Mouse (Mus musculus): ENCODE measurements at regions not wholly inside any gene's neighbourhood (a gene's known extent, or its start where the extent isn't known, plus 50 kb on each side); places are given as distances from the start of the nearest gene placed in this dataset.
A peak's percentile ranks its signal among the peaks of the same experiment; 100 is the strongest.

DNA sequence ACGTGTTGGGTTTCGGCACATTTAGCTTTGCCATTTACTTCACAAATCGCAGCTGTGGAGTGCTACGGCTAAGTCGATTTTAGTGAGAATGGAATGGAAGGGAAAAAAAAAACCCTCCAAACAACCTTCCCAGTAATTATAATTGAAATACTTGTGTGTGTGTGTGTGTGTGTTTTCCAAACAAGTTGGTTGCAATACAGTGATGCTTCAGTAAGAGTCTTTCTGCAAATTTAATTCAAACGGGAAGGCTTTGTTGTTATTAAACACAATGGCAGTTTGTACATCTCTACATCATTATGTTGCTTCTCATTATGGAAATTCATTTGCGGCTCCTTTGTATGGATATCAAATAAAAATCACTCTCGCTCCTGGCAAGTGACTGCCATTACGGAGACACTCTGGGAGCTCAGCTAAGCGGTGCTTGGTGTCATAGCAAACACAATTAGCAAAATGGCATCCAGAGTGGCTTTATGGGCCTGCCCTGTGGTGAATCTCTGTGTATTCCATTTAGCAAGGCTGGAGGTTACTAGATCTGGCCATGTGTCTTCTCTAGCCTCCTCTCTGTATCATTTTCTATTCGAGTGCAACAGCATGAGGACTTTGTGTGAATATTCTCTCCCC lies 165.4 kb upstream of the Kif2a start:
- DNase-seq (ENCODE audit: low spot score in 2 of 2), result no peak

DNA sequence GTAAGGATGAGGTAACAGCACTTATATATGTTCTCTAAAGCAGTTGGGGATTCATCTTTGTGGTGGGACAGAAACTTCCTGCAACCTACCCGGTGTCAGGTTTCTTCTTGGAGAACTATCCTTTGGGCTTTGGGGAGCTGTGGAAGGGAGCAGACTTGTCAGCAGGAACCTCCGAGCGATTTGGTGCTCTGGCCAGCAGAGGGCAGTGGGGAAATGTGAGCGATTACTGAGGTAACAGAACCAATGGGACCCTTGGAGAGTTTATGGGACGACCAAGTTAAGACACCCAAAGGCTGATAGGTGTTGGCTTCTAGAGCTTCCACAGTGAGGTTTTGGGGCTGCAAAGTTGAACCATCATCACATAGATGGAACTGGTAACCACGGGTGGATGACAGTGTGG lies 160.6 kb upstream of the Kif2a start:
- DNase-seq (ENCODE audit: low spot score in 2 of 2), result peak; percentile 10 to 45

DNA sequence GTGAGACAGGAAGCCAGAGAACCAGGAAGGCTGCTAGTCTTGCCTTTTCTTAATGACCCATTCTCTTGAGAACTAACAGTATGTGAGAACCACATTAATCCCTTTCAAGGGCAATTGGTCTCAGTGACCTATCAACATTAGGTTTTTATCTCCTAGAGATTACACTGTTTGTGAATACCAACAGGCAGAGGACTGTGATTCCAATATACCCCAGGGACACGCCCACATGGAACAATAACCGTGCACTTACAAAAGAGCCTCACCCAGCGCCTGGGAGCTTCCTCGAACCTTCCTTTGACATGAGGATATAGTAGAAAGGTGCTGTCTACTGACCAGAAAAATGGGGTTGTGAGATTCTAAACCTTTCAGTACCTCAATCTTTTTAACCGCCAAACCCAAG lies 157.6 kb upstream of the Kif2a start:
- no peak for DNase-seq (ENCODE audit: low spot score in 2 of 2)

DNA sequence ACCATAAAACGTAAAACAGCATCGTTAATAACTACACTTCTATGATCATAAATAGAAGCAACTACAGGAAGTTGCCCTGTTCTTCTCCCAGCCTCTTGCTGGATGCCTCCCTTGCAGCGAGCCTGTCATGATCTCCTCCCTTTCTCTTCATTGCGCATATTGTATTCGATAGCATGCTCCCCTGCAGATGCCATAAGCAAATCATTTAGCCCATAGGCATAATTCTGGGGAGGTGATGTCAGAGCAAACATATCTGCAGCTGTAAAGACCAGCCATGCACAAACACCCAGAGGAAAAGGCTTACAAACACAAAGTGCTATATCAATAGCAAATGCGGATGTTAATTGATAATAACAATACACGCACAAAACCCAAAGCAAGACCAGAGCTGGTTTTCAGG lies 155.7 kb upstream of the Kif2a start:
- no peak for DNase-seq (ENCODE audit: low spot score in 2 of 2)

DNA sequence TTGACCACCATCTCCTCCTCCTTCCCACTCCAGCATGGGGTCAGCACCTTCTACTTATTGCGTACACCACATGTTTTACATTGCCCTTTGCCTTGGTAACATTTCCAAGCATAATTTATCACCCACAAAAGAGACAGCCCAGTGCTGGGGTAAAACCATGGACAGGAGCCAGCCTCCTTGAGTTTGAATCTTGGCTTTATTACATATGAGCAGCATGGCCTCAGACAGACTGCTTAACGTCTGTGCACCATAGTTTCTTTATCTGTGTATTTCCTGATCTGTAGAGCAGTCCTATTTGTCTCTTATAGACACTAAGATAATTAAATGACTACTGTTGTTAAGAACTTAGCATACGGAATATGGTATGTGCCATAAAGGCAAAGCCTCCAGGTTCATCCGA lies 154.0 kb upstream of the Kif2a start:
- no peak for DNase-seq (ENCODE audit: low spot score in 2 of 2)

DNA sequence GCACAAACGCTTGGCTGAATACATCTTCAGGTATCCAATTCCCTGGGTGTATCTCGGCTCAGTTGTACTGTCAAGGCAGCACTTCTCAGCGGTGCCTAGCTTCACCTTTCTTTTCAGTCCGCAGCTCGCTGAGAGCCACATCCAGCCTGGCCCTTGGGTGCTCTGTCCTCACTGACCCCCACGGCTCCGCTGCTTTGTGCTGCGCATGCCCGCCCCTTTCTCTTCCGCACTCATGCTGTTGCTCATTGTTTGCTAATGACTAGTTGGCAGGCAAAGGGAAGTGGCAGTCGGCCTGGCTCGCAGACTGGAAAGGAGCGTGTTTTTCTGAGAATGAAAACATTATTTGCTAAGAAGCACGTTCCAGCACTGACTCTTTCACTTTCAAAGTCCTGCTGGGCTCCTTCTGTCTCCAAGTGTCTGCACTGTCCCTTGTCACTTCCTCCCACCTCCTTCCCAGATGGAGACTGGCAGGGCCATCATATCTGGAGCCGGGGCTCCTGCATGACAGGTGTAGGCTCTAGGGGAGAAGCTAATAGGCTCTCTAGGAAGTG lies 146.7 kb upstream of the Kif2a start:
- DNase-seq (ENCODE audit: low spot score in 2 of 2), result peak; percentile 38 to 40

DNA sequence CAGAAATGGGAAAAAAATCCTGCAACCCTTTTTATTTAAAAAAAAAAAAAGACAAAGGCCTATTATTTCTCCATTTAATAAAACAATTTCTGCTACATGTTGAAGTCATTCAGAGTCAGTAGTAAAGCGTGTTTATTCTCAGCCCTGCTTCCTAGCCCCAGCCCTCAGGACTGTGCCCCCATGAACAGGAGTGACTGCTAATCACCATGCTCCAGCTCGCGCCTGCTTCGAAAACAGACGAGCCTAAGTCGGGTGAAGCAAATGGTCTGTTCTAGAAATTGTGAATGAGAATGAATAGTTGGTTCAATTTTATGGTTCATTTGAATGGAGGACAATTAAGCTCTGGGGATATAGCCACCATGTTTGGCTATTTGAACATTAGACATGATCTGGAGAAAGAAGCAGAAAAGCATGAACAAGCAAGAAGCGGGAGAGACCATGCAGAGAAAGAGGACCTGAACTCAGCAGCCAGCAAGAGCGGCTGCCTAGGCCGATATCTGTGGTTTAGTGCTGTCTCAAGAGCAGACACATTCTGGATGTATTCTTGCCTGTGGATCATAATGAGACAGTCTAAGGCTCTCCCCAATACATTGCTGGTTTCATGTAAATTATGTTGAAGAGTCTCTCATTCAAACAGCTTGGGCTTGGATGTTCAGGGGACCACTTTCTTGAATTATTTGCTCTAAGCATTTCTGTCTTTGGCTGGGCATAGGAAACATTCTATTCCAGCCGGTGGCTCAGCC lies 146.1 kb upstream of the Kif2a start:
- DNase-seq (ENCODE audit: low spot score in 2 of 2), result no peak

DNA sequence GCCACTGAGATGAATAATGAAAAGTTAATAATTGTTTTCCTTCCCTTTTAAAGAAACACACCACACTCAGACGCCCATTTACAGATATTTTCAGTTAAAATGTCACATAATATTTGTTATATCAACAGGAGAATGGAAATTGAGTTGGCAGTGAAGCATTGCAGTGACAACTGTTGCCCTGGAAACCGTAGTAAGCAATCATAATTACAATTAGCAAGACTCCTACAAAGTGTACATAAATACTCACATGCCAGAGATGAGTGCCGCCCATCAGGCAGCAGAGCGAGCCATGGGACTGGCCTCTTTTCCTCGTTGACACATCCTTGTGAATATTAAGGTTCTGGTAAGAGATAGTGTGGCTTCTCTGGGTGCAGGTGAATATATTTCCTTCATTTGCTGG lies 129.6 kb upstream of the Kif2a start:
- DNase-seq (ENCODE audit: low spot score in 2 of 2), result no peak

DNA sequence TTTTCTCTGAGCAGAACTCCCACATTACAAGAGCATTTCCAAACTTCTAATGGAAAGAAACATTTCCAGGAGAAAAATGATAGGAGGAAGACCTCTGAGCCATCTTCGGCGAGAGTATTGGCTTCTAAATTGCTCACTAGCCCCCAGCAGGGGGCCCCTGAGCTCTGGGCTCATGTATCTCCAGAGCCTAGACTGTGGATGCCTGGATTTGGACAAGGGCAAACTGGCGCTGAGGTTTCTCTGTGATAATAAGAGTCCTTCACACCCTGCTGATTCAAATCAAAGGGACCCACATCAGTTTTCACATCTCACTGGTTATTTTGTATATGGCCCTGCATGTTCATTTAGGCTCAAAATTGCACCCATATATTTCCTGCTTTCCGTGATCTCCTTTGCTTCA lies 119.3 kb upstream of the Kif2a start:
- no peak for DNase-seq (ENCODE audit: low spot score in 2 of 2)

DNA sequence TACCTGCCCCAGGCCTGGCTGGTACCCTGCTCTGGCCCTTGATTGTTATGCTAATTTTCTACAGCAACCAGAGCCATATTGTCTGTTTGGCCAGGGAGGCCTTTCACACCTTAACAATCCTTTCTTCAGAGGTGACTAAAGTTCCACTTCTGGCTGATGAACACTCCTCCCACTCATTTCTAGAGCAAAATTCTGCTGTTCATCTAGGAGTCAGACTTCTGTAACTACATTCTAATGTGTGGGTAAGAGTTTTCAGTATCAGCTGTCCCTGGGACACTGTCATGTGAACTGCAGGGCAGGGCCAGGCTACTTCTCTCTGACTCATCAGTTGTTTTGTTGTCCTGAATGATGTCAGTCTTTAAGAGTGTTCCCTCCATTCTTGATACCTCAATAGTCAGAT lies 112.2 kb upstream of the Kif2a start:
- no peak for DNase-seq (ENCODE audit: low spot score in 2 of 2)

DNA sequence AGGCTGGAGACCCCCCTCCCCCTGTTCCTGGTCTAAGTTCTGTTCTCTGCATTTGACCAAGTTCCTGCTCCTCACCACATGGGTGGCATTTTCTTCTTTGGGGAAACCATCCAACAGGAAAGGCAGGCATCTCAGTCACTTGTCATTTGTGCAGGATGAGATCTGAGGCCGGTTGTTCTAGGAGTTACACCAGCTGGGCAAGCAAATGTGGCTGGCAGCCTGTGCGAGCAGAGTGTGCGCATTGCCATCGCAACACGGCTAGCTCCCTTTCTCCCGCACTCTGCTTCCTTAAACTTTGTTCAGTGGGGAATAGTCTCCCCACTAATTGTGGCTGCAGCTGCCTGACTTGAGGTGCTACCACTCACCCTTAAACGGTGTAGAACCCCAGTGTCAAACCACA lies 104.7 kb upstream of the Kif2a start:
- no peak for DNase-seq (ENCODE audit: low spot score in 2 of 2)

DNA sequence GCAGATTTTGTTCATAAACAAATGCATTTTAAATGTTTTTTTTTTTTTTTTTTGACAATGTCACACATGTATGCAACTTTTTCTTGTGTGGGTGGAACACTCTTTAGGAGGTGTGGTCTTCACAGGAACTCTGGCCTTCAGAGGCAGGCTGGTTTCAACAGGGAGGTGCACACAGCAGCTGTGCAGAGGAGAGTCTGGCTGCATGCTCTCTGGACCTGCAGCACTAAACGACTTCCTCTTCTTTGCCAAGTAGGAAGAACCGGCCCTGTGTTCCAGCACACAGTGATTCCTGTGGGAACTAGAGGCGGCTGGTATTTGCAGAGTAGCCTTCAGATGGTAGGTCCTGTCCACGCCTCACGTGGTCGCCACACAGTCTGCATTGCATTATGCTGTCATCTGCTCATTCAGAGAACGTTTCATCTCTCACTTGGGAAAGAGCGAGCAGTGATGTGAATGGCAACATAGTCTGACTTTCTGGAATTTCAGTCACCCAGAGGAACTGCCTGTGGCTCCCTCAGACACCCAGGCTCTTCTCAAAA lies 102.3 kb upstream of the Kif2a start:
- DNase-seq (ENCODE audit: low spot score in 2 of 2), result no peak

DNA sequence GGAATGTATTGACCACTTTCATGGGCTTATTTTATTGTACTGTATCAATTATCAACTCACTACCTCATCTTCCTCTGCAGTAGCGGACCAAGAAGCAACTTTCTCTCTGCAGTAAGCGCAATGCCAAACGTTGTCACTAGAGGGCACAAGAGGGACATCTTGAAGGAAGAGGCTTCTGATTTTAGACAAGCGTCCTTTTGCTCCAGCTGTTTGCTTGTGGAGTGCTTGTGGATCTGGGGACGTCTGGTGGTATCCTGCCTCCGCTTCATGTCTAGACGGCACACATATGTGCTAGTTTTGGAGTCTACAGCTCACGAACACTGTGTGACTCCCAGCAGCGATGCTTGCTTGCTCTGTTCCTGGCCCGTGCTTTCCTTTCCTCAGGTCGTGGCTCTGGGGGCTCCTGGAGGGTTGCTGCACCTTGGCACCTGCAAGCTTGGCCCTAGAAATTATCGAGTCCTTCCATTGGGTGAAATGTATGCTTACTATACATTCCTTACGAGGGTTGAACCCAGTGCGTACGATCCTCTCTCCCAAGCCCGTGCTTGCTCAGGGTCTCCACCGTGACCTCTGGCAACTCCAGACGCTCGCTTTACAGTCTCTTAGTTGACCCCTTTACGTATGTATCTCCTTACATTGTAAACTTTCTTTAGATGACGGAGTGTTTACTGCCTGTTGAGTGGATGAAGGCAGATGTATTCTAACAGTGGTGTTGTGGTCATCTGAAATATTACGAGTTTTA lies 92.2 kb upstream of the Kif2a start:
- peak; percentile 48 to 76 for DNase-seq (ENCODE audit: low spot score in 2 of 2)

DNA sequence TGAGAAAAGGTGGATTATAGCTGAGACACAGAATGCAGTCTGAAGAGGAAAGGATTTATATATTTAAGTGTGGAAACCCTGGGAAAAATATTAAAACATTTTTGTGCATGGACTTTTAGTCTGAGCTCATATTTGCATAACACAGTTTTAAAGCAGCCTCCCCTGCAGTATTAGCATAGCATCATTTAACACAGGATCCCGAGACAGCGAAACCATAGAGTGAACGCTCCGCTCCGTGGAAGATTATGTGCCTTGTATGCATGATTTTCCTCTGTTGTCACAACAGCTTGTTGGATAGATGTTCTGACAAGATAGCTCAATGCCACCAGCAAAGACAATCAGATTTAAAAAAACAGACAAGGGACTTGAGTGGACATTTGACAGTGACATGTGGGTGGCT lies 86.1 kb upstream of the Kif2a start:
- DNase-seq (ENCODE audit: low spot score in 2 of 2), result no peak

DNA sequence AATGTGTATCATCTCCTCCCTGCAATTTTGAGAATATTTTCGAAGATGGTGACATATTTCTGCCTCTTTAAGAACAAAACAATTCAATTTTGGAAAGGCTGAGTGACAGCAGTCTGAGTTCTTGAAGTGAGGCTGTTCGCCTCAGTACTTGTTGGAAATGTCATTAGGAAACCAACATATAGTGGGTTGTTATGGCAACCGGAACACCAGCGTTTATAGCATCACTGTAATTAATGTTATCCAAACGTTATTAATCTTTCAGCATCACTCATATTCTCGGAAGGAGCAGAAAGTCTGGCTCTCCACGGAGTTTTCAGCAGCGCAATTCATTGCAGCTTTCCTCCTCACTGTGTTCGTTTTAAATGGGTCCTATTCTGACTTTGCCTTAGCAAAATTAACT lies 85.6 kb upstream of the Kif2a start:
- no peak for DNase-seq (ENCODE audit: low spot score in 2 of 2)

DNA sequence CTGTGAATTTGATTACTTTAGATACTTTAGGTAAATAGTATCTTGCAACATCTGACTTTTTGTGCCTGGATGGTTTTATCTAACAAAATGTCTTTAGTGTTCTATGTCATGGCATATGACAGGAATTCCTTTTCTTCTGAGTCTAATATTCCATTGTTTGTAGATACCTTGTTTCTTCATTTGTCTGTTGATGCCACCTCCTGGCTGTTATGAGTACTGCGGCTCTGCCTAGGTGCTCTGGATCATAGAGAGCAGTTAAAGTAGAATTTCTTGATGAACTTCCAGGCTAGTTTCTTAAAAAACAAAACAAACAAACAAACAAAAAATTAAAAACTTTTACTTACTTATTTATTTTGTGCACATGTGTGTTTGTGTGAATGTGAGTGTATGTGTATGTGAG lies 83.6 kb upstream of the Kif2a start:
- no peak for DNase-seq (ENCODE audit: low spot score in 2 of 2)

DNA sequence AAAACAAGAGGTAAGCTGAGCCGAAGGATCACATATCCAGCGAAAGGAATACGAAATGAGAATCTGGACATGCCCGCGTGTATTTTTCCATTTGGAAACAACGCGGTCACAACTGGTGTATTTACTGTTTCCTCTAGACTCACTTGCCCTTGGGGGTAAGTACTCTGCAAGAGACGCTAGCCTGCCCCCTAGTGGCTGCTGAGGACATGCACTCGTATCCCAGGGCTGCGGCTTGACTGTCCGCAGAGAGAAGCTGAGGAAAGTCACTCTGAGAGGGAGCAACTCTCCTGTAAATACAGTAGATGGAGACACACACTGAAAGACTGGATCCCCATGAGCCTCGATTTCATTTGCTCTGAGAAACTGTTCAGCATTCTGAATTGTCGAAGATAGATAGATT lies 79.7 kb upstream of the Kif2a start:
- DNase-seq (ENCODE audit: low spot score in 2 of 2), result peak; percentile 59 to 69

DNA sequence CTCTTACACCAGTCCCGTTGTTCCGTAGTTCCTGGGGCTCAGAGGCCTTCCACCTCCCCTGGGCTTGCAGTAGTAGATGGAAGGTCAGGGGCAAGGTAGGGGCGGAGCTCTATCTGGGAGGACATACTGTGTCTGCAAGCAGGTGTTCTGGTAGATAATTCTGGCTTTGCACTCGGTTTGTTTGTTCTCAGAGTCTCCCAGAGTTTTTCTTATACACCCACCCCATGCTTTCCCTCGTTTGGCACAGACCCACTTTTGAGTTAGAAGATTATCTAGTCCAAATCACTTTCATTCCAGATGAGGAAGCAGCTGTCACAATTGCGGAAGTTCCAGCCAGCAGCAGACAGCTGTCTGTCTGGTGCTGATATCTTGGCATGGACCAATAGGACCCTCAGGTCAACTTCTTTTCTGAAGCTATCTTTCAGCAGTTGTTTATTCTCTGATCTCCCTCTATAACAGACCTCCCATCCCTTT lies 79.0 kb upstream of the Kif2a start:
- no peak for DNase-seq (ENCODE audit: low spot score in 2 of 2)

DNA sequence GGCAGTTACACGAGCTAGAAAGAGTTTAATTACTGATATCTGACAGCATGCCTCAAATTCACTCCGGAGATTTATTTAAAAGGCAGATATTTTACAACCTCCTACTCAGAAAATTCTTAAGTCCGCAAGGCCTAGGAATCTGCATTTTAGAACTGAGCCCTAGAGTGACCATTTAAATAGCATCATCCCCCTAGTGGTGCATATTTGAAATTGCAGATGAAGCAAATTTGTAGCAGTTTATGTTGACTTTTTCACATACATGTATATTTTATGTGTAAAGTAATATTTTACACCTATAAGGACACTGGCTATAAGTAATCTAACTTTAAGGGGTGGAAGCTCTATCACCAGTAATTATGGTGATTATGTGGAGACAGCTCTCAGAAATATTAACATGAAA lies 78.2 kb upstream of the Kif2a start:
- DNase-seq (ENCODE audit: low spot score in 2 of 2), result no peak

DNA sequence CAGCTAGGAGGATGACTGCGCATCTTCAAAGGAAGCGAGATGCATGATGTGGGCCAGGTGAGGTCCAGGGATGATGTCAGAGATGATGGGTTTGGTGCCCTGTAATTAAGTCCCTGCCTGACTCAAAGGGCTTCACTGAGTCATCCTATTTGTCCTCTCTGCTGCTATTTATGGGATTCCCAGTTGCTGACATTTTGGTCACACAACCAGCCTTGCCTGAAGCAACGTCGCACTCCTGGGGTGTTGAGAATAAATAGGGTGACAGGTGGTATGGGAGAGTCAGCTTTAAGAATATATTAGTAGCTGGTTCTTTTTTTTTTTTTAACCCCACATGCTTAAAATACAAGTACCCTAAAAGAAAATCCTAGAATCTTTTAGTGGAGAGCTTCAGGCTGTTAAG lies 75.1 kb upstream of the Kif2a start:
- no peak for DNase-seq (ENCODE audit: low spot score in 2 of 2)

DNA sequence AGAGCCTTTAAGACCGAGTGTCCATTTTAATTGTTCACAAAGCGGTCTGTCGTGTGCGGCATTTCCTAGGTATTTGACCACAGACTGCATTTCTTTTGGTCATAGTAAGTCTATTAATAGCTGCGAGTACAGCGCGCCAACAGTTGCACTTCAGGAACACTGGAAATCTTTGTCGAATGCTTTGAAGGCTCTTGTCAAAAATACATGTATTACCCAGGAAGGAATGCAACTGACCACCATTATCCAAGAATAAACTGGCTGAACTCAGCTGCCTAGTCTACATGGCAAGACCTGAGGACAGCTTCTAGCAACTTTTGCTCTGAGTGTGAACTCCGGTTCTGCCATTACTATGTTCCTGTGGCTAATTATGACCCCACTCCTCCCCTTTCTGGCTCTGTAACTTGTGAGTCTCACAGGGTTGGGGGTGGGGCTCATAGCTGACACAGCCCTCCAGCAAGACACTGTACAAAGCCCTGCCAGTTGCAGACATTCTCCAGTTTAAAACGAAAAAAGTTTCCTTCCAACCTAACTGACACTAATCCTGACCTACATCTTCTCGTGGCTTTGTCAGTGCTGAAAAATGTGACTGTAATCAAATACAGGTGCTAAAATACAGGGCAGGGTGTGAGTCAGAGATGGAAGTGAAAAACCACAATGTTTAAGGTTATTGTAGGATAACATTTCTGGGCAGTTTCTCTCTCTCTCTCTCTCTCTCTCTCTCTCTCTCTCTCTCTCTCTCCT lies 73.2 kb upstream of the Kif2a start:
- DNase-seq (ENCODE audit: low spot score in 2 of 2), result no peak

DNA sequence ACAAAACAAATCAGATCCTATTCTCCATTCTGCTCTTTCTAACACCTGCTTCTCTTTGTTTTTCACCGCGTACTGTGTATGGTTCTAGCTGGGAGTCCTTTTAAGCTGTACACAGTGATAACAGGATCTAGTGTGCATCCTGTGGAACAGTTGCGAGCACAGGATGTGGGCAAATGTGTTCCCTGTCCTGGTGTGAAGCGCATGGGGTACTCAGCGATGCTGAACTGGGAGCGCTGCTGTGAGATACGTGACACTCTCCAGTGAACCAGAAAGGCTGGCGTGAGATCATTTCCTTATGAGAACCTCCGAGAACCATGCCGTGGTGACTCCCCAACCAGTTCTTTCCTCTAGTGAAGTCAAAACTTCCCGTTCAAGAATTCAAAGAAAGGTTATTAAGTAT lies 72.6 kb upstream of the Kif2a start:
- DNase-seq (ENCODE audit: low spot score in 2 of 2), result no peak

All from urinary bladder, adult 18-20 months (tissue).